Mouse (Mus musculus) heart, embryonic 11.5 days (tissue): ENCODE measurements around the gene Rnf141. TPM values are rescaled to one million over a fixed set of nuclear protein-coding genes. Genes with fewer than 3 reads are reported as not detected.

ENCODE experiments used
- ATAC-seq: fragments of 200-750 bp; cut with Nextera tagmentation; replicated peaks from 2 replicates; pipeline ENCODE4 v1.8.0; 2017; ENCODE audit warnings: moderate library complexity; ENCODE audit not compliant: insufficient number of reproducible peaks, low FRiP score, low TSS enrichment
- H3K27ac ChIP-seq: fragments of 300-500 bp; sonication (generic); 2 replicates; pipeline ENCODE4 v1.5.1; 2014; ENCODE audit warnings: mild to moderate bottlenecking, low read depth, low read length
- H3K27me3 ChIP-seq: fragments of 300-500 bp; sonication (generic); 2 replicates; pipeline ENCODE4 v1.6.1; 2014; ENCODE audit warnings: mild to moderate bottlenecking, low read length, mixed read lengths; ENCODE audit not compliant: control insufficient read depth, insufficient read depth
- H3K36me3 ChIP-seq: fragments of 300-500 bp; sonication (generic); 2 replicates; pipeline ENCODE4 v1.6.1; 2014; ENCODE audit warnings: mild to moderate bottlenecking, low read length, moderate library complexity, mixed read lengths; ENCODE audit not compliant: control insufficient read depth, insufficient read depth
- H3K4me1 ChIP-seq: fragments of 300-500 bp; sonication (generic); 2 replicates; pipeline ENCODE4 v1.6.1; 2014; ENCODE audit warnings: low read length; ENCODE audit not compliant: control insufficient read depth, insufficient read depth
- H3K4me2 ChIP-seq: fragments of 300-500 bp; sonication (generic); 2 replicates; pipeline ENCODE4 v1.6.1; 2014; ENCODE audit warnings: mild to moderate bottlenecking, moderate library complexity
- H3K4me3 ChIP-seq: fragments of 300-500 bp; sonication (generic); 2 replicates; pipeline ENCODE4 v1.5.1; 2014; ENCODE audit warnings: low read depth, low read length
- H3K9ac ChIP-seq: fragments of 300-500 bp; sonication (generic); 2 replicates; pipeline ENCODE4 v1.6.1; 2014; ENCODE audit warnings: mild to moderate bottlenecking, low read depth, low read length, moderate library complexity
- H3K9me3 ChIP-seq: fragments of 300-500 bp; sonication (generic); replicated peaks from 2 replicates; pipeline ENCODE4 v1.6.1; 2016; ENCODE audit warnings: low read length; ENCODE audit not compliant: control insufficient read depth
- WGBS: fragments of 180-500 bp; shearing (Covaris S2); extraction: QIAGEN DNeasy Blood & Tissue Kit; methylation state at CpG from one replicate; pipeline ENCODE4 v1.1.7; 2014; ENCODE audit not compliant: insufficient replicate concordance; 5-methylcytosine and 5-hydroxymethylcytosine counted together
- polyA plus RNA-seq: library from polyadenylated mRNA; unstranded; fragments of >200 nt; fragmentation: Nextera tagmentation; extraction: Ambion mirVana; gene quantifications from 2 replicates; pipeline ENCODE4 v1.2.1, GENCODE M21; 2014

Rnf141 gene
- polyA plus RNA-seq, 1 experiment from 2014 or later, result 34.1 TPM

DNA sequence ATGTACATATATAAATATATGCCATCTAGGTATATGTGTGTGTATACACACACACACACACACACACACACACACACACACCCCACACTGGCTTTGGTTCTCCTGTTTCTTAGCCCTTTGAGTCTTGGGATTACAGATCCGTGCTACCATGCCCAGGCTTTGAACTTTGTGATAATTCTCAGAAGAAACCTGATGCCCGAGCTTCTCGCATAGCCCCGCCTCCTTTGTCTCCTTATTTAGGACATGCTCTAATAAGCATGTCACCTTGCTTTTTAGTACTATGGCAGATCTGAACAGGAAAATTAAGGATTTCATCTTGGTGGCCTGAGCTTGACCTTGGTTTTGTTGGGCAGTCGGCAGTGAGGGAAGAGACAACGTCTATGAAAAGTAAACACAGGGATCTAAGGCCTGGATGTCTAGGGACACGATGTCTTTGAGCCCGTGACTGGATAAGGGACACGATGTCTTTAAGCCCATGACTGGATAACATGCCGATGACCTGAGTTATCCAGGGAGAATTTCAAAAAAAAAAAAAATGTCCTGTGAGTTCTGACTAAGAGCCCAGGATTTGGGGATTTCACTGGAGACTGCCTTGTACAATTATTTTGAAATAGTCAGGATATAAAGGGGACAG, 61.3 kb downstream of the Rnf141 start:
- Histone ChIP-seq H3K36me3 (no peaks in the 10 kb centered on the region), H3K4me3 (no peak overlapping the region), H3K4me2 (no peak overlapping the region), H3K9me3 (no peaks in the 10 kb centered on the region), H3K4me1 (peaks cover 12% of the 10 kb centered on the region), H3K27ac (no peak overlapping the region), H3K27me3 (no peaks in the 10 kb centered on the region), H3K9ac (no peak overlapping the region)
- WGBS, result 45% methylated on average over 10 of the region's 10 CpGs
- ATAC-seq, result no peak

DNA sequence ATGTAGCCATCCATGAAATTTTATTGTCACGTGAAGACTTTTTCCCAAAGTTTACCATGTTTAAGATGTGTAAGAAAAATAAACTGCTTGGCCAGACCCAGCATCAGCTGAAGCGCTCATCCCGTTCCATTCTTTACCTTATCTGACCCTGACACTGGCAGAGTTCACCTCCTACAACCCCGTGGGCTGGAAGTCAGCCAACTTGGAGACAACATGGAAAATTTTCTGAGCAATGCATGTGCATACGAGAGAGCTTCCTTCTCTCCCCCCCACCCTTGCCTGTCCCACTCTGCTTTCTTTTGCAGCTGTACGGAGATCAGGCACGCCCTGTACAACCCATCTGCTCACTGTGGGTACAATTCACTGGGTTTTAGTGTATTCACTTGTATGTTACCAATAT, 62.1 kb downstream of the Rnf141 start:
- WGBS, result 34% methylated on average over 7 of the region's 7 CpGs
- H3K36me3 ChIP-seq, result no peaks in the 10 kb centered on the region
- no peak overlapping the region for H3K9ac ChIP-seq
- H3K9me3 ChIP-seq, result no peaks in the 10 kb centered on the region
- H3K27me3 ChIP-seq, result no peaks in the 10 kb centered on the region
- peaks cover 12% of the 10 kb centered on the region for H3K4me1 ChIP-seq
- 0 out of 2 replicates have a peak, but pooled peaks have one; percentile 23 for ATAC-seq
- no peak overlapping the region for H3K4me3 ChIP-seq
- H3K27ac ChIP-seq, result no peak overlapping the region
- no peak overlapping the region for H3K4me2 ChIP-seq

DNA sequence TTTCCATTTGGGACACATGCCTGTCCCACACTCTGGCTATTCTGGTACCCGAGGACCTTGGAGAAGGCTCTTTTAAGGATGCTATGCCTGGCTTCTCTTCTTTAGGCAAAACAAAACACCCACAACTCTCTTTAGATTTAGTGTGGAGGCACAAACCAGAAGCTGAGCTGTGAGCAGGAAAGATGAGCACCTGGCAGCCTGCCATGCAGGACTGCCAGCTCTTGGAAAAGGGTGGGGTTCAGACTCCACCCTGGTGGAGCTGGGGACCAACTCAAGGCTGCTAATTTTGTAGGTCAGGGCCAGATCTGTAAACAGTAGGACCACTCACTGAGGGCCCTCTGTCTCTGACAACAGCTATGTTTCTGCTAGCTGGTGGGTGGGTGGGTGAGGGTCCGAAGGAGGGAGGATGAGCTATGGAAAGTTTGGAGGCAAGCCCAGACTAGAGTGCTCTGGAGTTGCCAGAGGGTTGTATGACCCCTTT, 63.0 kb downstream of the Rnf141 start:
- no peak for ATAC-seq
- Histone ChIP-seq H3K4me3 (no peak overlapping the region), H3K4me1 (peaks cover 12% of the 10 kb centered on the region), H3K4me2 (no peak overlapping the region), H3K27me3 (no peaks in the 10 kb centered on the region), H3K27ac (no peak overlapping the region), H3K36me3 (no peaks in the 10 kb centered on the region), H3K9ac (no peak overlapping the region), H3K9me3 (no peaks in the 10 kb centered on the region)
- 62% methylated on average over 2 of the region's 2 CpGs for WGBS

DNA sequence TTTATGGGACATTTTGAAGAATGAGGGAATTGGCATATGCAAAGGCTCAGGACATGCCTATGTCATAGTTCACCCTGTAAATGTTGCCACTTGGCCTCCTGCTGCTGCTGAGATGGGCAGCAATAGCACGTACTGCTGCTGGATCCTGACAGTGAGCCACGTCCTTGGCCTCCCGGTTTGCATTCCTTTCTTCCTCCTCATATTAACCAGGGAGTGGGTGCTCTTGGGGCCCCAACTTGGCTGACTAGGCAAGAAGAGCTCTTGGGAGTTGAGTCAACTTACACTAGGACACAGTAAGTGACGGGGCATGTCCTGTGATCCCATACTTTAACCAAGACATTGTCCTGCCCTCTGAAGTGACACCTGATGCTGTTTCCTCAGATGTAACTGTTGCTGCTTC, 63.7 kb downstream of the Rnf141 start:
- Histone ChIP-seq H3K36me3 (no peaks in the 10 kb centered on the region), H3K4me1 (peaks cover 12% of the 10 kb centered on the region), H3K4me3 (no peak overlapping the region), H3K9ac (no peak overlapping the region), H3K27me3 (no peaks in the 10 kb centered on the region), H3K9me3 (no peaks in the 10 kb centered on the region), H3K27ac (no peak overlapping the region), H3K4me2 (no peak overlapping the region)
- 74% methylated on average over 4 of the region's 4 CpGs for WGBS
- no peak for ATAC-seq

DNA sequence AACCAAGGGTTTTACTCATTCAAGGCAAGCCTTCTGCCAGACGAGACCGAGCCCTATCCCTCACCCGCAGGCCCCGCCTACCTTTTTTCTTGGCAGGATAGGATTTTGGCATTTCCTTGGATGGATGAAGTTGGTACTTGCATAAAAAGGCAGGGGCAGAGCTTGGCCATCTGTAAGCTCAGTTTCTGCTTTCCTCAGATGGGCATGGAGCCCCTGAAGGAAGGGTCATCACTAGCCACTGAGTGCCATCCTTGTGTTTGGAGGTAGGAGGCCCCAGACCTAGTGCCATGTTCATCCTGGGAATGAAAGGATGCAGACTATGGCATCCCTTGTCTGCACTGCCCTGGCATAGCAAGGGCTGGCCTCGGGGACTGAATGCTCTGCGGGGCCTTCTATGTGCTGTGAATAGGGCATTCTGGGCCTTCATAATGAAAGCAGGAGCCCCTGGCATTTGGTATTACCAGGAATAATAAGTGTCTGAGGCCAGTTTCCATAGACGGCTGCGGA, 64.6 kb downstream of the Rnf141 start:
- Histone ChIP-seq H3K9ac (no peak overlapping the region), H3K27ac (no peak overlapping the region), H3K27me3 (no peaks in the 10 kb centered on the region), H3K4me1 (peaks cover 16% of the 10 kb centered on the region), H3K9me3 (no peaks in the 10 kb centered on the region), H3K36me3 (no peaks in the 10 kb centered on the region), H3K4me3 (no peak overlapping the region), H3K4me2 (no peak overlapping the region)
- WGBS, result 85% methylated on average over 8 of the region's 8 CpGs
- ATAC-seq, result no peak

DNA sequence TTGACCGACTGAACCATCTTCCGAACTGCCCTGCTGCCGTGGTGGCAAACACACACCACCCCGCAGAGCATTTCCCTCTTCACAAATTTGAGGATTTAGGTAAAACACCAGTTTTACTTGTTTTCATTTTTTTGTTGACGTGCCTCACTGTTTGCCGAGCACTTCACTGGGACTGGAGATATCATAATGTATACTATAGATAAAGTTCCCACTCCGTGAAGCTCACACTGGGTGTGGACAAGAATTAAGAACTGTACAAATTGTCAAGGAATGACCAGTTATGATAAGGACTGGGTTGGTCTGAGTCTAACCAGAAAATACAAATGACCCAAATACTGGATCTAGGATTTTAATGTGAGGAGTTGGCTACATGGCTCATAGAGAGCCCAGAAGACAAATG, 65.3 kb downstream of the Rnf141 start:
- 80% methylated on average over 7 of the region's 7 CpGs for WGBS

DNA sequence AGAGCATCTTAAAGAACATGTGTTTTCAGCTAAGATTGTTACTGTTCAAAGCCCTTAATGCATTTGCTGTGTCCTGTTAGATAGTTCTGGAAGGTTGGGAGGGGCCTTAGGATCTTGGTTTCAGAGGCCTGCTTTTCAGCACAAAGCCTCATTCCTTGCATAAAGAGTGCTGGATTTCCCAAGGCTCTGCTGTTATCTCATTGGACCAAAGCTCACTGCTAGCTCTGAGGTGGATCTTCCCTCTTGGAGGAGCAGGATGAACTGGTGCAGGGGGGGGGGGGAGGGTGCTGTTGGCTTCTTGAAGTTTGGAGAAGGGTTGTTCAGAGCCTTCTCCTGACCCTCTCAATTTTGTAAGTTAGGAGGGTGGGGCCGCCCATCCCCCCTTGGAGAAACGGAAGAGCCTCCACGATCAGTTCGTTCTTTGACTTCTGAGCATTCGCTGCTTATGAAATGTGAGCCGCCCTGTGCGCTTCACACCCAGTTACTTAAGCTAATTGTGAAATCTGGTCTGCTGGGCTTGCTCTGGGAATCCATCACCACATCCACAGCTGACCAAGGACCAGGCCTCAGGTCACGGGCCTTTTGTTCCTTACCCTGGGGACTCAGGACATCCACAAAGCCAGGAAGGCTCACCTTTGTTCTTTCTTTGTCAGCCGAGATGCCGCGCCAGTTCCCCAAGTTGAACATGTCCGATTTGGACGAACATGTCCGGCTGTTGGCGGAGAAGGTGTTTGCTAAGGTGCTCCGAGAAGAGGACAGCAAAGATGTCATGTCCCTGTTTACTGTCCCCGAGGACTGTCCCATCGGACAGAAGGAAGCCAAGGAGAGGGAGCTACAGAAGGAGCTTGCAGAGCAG, 66.9 kb downstream of the Rnf141 start:
- 88% methylated on average over 18 of the region's 18 CpGs for WGBS
- no peak overlapping the region for H3K9ac ChIP-seq
- H3K4me1 ChIP-seq, result peaks cover 24% of the 10 kb centered on the region
- H3K4me2 ChIP-seq, result no peak overlapping the region
- no peak overlapping the region for H3K4me3 ChIP-seq
- H3K27me3 ChIP-seq, result no peaks in the 10 kb centered on the region
- H3K27ac ChIP-seq, result no peak overlapping the region
- no peaks in the 10 kb centered on the region for H3K9me3 ChIP-seq
- ATAC-seq, result no peak
- no peaks in the 10 kb centered on the region for H3K36me3 ChIP-seq

More for the DNA sequence above, 65.3 kb downstream of the Rnf141 start:
- H3K4me1 ChIP-seq, result peaks cover 21% of the 10 kb centered on the region
- no peaks in the 10 kb centered on the region for H3K36me3 ChIP-seq
- no peak overlapping the region for H3K4me2 ChIP-seq
- H3K27ac ChIP-seq, result no peak overlapping the region
- H3K27me3 ChIP-seq, result no peaks in the 10 kb centered on the region
- H3K9me3 ChIP-seq, result no peaks in the 10 kb centered on the region
- H3K9ac ChIP-seq, result no peak overlapping the region
- no peak overlapping the region for H3K4me3 ChIP-seq
- no peak for ATAC-seq

DNA sequence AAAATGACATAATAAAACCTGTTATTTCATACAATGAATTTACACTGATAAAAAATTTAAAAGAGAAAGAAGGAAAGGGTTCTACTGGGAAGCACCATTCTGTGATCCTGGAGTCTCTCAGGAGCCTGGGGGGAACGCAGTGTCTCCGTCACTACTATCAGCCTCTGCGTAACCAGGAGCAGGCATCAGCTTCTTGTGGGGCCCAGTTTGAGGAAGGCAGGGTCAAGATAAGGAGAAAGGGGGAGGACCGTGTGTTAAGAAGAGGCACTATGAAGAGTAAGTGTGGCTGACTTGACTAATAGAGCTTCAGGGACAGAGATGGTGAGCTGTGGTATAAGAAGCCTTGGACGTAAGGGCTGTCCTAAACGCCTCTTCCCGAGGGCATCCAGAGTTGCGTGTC, 69.6 kb downstream of the Rnf141 start:
- Histone ChIP-seq H3K9me3 (no peaks in the 10 kb centered on the region), H3K4me2 (peak overlapping the region; percentile 59), H3K4me1 (peaks cover 28% of the 10 kb centered on the region), H3K4me3 (no peak overlapping the region), H3K27ac (no peak overlapping the region; the same call in 1 of the 2 replicates), H3K27me3 (peaks cover 2% of the 10 kb centered on the region; the same call in 1 of the 2 replicates), H3K9ac (0 out of 2 replicates have a peak overlapping the region, but pooled peaks have one; percentile 34), H3K36me3 (no peaks in the 10 kb centered on the region)
- peak; percentile 68 for ATAC-seq
- 46% methylated on average over 8 of the region's 8 CpGs for WGBS
